Mouse (Mus musculus) lung, postnatal 0 days (tissue): ENCODE data around the gene Nmnat3.

Experiments
- CTCF ChIP-seq: IDR thresholded peaks from 2 replicates; pipeline ENCODE4 v1.5.1; 2016; ENCODE audit warnings: antibody characterized with exemption, mild to moderate bottlenecking
- EP300 ChIP-seq: IDR thresholded peaks from 2 replicates; pipeline ENCODE4 v1.6.1; 2016; ENCODE audit warnings: antibody characterized with exemption, mild to moderate bottlenecking, control low read depth

- TF ChIP-seq CTCF (no peak), EP300 (no peak)
These were observed 113.1 kb downstream of the Nmnat3 start for GRCm38 (mm10) chr9:98400185-98400894.
